Comparison of ENCODE assay signal across 9 mouse cellular contexts in the genomic region with DNA sequence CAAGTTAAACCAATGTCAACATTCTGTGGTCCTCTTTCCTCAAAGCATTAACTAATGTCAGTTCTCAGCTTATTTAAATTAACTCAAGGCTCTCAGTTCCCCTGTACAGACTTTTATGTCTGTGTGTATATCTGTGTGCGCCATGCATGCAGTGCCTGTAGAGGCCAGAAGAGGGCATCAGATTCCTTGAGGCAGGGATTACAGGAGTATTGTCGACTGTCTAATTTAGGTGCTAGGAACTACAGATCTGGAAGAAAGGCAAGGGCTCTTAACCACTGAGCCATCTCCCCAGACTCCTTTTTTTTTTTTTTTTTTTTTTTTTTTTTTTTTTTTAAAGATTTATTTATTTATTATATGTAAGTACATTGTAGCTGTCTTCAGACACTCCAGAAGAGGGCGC.
DNase-seq lines count a peak whose midpoint lies in the region; ATAC-seq and TF ChIP-seq lines count a peak whose summit lies in the region.
"Had no signal": no experiment of that assay in that cellular context is flagged by ENCODE, and none has a peak within 500 bp of the region (broad histone marks: within the 10 kb centered on the region; RNA-seq: fewer than 3 reads in every experiment).

No protein-coding gene starts in this region.

- no peak for TF ChIP-seq EP300 in lung, postnatal 0 days (IDR thresholded peaks at IDR 0.05)

- no peaks in the 10 kb centered on the region for H3K4me1 ChIP-seq in lung, postnatal 0 days (ENCODE audit: insufficient read depth, low read depth, low read length)

- no peaks in the 10 kb centered on the region for H3K27me3 ChIP-seq in lung, postnatal 0 days (replicated peaks; ENCODE audit: insufficient read depth, low read length)

- 89% methylated on average over 2 of the region's 3 CpGs for WGBS in lung, postnatal 0 days

- no peaks in the 10 kb centered on the region for H3K36me3 ChIP-seq in lung, postnatal 0 days (ENCODE audit: insufficient read depth, low read length)

- H3K4me3 ChIP-seq in lung, postnatal 0 days (ENCODE audit: low read depth, low read length), result no peak overlapping the region

- no peak overlapping the region for H3K9ac ChIP-seq in lung, postnatal 0 days (replicated peaks; ENCODE audit: low read depth)

- peak; percentile 19 for DNase-seq in embryo, embryonic 10.5 days (ENCODE audit: low spot score)
- no peak for DNase-seq in embryo, embryonic 9.5 days (ENCODE audit: extremely low spot score)
- DNase-seq in lung, postnatal 0 days (ENCODE audit: low spot score), result no peak
- DNase-seq in lung, postnatal 4 days, result no peak
- DNase-seq in retina, postnatal 1 day, result peak; percentile 6
- DNase-seq in left cerebral cortex, adult 11 months (ENCODE audit: low spot score), result no peak
- no peak for DNase-seq in layer of hippocampus, adult 8-10 months (ENCODE audit: low spot score in 2 of 2)
- DNase-seq: cerebellum, postnatal 25 days had no signal

- TF ChIP-seq CTCF in lung, postnatal 0 days (IDR thresholded peaks at IDR 0.05), result peak; percentile 49

- ATAC-seq in lung, postnatal 0 days, result no peak
- ATAC-seq in common myeloid progenitor, adult 5-6 weeks (replicated peaks; ENCODE audit: low read depth, poor library complexity, severe bottlenecking), result 0 out of 2 replicates have a peak, but pooled peaks have one; percentile 45

- no peak overlapping the region for H3K4me2 ChIP-seq in lung, postnatal 0 days (replicated peaks; ENCODE audit: low read depth, low read length)

- H3K9me3 ChIP-seq in lung, postnatal 0 days (ENCODE audit: low read length), result no peaks in the 10 kb centered on the region

- H3K27ac ChIP-seq in lung, postnatal 0 days (ENCODE audit: low read length), result no peak overlapping the region

Comparison
In these comparisons a context has a peak if more than half of its experiments do, and no peak if none do; other contexts are left out.
1. DNase-seq: peak in embryo, embryonic 10.5 days (single experiment) and retina, postnatal 1 day (single experiment); none in embryo, embryonic 9.5 days (single experiment), lung, postnatal 0 days (single experiment), lung, postnatal 4 days (0 of 2), left cerebral cortex, adult 11 months (single experiment) and layer of hippocampus, adult 8-10 months (0 of 2).